Mouse (Mus musculus) lung, postnatal 0 days (tissue): ENCODE measurements around the gene Lrrc25. TPM values are rescaled to one million over a fixed set of nuclear protein-coding genes. Genes with fewer than 3 reads are reported as not detected.

ENCODE experiments used
- ATAC-seq: fragments of 200-750 bp; cut with Nextera tagmentation; 2 replicates; pipeline ENCODE4 v1.8.0; 2017; ENCODE audit warnings: moderate library complexity
- DNase-seq: peaks from one replicate; pipeline ENCODE4 v3.0.0-alpha.2; 2016; ENCODE audit warnings: low spot score
- H3K27ac ChIP-seq: fragments of 300-500 bp; sonication (generic); 2 replicates; pipeline ENCODE4 v1.5.1; 2014; ENCODE audit warnings: antibody characterized with exemption, mild to moderate bottlenecking, low read length, mixed read lengths
- H3K27me3 ChIP-seq: fragments of 300-500 bp; sonication (generic); replicated peaks from 2 replicates; pipeline ENCODE4 v1.6.1; 2014; ENCODE audit warnings: low read length, mixed read lengths; ENCODE audit not compliant: insufficient read depth
- H3K36me3 ChIP-seq: fragments of 300-500 bp; sonication (generic); 2 replicates; pipeline ENCODE4 v1.6.1; 2014; ENCODE audit warnings: low read length, mixed read lengths; ENCODE audit not compliant: insufficient read depth
- H3K4me1 ChIP-seq: fragments of 300-500 bp; sonication (generic); 2 replicates; pipeline ENCODE4 v1.6.1; 2014; ENCODE audit warnings: antibody characterized with exemption, low read depth, low read length, mixed read lengths; ENCODE audit not compliant: insufficient read depth
- H3K4me2 ChIP-seq: fragments of 300-500 bp; sonication (generic); replicated peaks from 2 replicates; pipeline ENCODE4 v1.6.1; 2014; ENCODE audit warnings: low read depth, mild to moderate bottlenecking, low read length, moderate library complexity, mixed read lengths
- H3K4me3 ChIP-seq: fragments of 300-500 bp; sonication (generic); 2 replicates; pipeline ENCODE4 v1.5.1; 2014; ENCODE audit warnings: low read depth, low read length
- H3K9ac ChIP-seq: fragments of 300-500 bp; sonication (generic); replicated peaks from 2 replicates; pipeline ENCODE4 v1.6.1; 2014; ENCODE audit warnings: low read depth, mild to moderate bottlenecking
- H3K9me3 ChIP-seq: fragments of 300-500 bp; sonication (generic); 2 replicates; pipeline ENCODE4 v1.6.1; 2016; ENCODE audit warnings: low read length, mixed read lengths
- CTCF ChIP-seq: IDR thresholded peaks from 2 replicates; pipeline ENCODE4 v1.5.1; 2016; ENCODE audit warnings: antibody characterized with exemption, mild to moderate bottlenecking
- EP300 ChIP-seq: IDR thresholded peaks from 2 replicates; pipeline ENCODE4 v1.6.1; 2016; ENCODE audit warnings: antibody characterized with exemption, mild to moderate bottlenecking, control low read depth
- WGBS: fragments of 180-500 bp; shearing (Covaris S2); extraction: QIAGEN DNeasy Blood & Tissue Kit; methylation state at CpG from one replicate; pipeline ENCODE4 v1.1.7; 2014; 5-methylcytosine and 5-hydroxymethylcytosine counted together
- polyA plus RNA-seq: library from polyadenylated mRNA; unstranded; fragments of >200 nt; fragmentation: Nextera tagmentation; extraction: Ambion mirVana; gene quantifications from 2 replicates; pipeline ENCODE4 v1.2.1, GENCODE M21; 2015

Lrrc25 gene
- polyA plus RNA-seq, 1 experiment from 2014 or later = 4.2 TPM

- H3K36me3 ChIP-seq = no peaks in the 10 kb centered on the region
- WGBS = 83% methylated on average over 6 of the region's 6 CpGs
- H3K9me3 ChIP-seq = no peaks in the 10 kb centered on the region
- no peak overlapping the region for H3K4me3 ChIP-seq
- H3K9ac ChIP-seq = no peak overlapping the region
- H3K4me2 ChIP-seq = no peak overlapping the region
- ATAC-seq (no peak), DNase-seq (peak; percentile 3)
- no peak for TF ChIP-seq EP300
- TF ChIP-seq CTCF = no peak
- H3K27me3 ChIP-seq = no peaks in the 10 kb centered on the region
- H3K4me1 ChIP-seq = peaks cover 6% of the 10 kb centered on the region; the same call in 1 of the 2 replicates
- H3K27ac ChIP-seq = no peak overlapping the region
These were observed 19.6 kb downstream of the Lrrc25 start for GRCm38 (mm10) chr8:70635527-70635926.

DNA sequence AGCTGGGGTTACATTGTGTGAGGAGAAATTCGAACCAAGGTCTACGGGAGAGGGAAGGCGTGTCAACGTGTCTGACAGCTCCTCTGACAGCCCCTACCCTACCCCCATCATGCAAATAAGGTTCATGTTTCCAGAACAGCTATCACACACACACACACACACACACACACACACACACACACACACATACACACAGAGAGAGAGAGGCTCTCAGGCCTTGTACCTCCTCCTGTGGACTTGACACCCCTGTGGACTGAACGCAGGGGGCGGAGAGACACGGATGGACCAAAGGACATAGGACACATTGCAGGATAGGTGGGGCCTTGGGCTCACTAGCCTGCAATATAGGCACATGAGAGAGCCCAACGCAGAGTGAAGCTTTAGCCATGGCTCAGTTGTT lies 20.9 kb downstream of the Lrrc25 start:
- TF ChIP-seq EP300 = no peak
- TF ChIP-seq CTCF = no peak
- DNase-seq (no peak), ATAC-seq (no peak)
- H3K9me3 ChIP-seq = no peaks in the 10 kb centered on the region
- WGBS = 56% methylated on average over 7 of the region's 8 CpGs
- H3K27me3 ChIP-seq = no peaks in the 10 kb centered on the region
- H3K4me1 ChIP-seq = no peaks in the 10 kb centered on the region
- H3K27ac ChIP-seq = no peak overlapping the region
- no peak overlapping the region for H3K4me3 ChIP-seq
- H3K9ac ChIP-seq = no peak overlapping the region
- H3K36me3 ChIP-seq = no peaks in the 10 kb centered on the region
- no peak overlapping the region for H3K4me2 ChIP-seq

DNA sequence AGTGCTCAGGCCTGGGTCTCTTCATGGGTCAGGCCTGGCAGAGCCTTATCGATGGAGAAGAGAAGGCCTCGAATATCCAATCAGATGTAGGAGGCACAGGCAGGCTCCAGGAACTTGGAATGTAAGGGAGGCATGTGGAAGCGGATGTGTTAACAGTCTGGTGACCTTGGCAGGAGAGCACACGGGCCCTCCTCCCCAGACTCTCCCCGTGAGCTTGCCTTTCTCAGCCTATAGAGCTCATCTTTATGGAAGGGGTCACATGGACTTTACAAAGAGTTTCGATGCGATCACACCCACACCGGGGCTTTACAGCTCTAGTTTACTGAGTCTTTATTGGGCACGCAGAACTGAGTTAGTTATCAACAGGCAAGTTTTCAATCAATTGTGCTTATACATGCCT lies 22.8 kb downstream of the Lrrc25 start:
- 63% methylated on average over 9 of the region's 9 CpGs for WGBS
- Histone ChIP-seq H3K9me3 (no peaks in the 10 kb centered on the region), H3K27ac (no peak overlapping the region), H3K9ac (no peak overlapping the region), H3K4me1 (no peaks in the 10 kb centered on the region), H3K36me3 (no peaks in the 10 kb centered on the region), H3K4me3 (no peak overlapping the region), H3K4me2 (no peak overlapping the region), H3K27me3 (no peaks in the 10 kb centered on the region)
- TF ChIP-seq EP300 = no peak
- no peak for TF ChIP-seq CTCF
- DNase-seq (peak; percentile 3), ATAC-seq (no peak)

- Histone ChIP-seq H3K4me3 (no peak overlapping the region), H3K4me2 (no peak overlapping the region), H3K9ac (no peak overlapping the region), H3K9me3 (no peaks in the 10 kb centered on the region), H3K27ac (no peak overlapping the region), H3K27me3 (no peaks in the 10 kb centered on the region), H3K4me1 (peaks cover 11% of the 10 kb centered on the region; the same call in 1 of the 2 replicates), H3K36me3 (no peaks in the 10 kb centered on the region)
- DNase-seq (no peak), ATAC-seq (no peak)
- no peak for TF ChIP-seq EP300
- no peak for TF ChIP-seq CTCF
- WGBS = 66% methylated on average over 3 of the region's 3 CpGs
These were observed 27.1 kb downstream of the Lrrc25 start for GRCm38 (mm10) chr8:70643019-70643418.

GRCm38 (mm10) chr8:70644065-70644464 lies 28.1 kb downstream of the Lrrc25 start:
- TF ChIP-seq CTCF (peak; percentile 56), EP300 (no peak)
- WGBS = 70% methylated on average over 2 of the region's 2 CpGs

DNA sequence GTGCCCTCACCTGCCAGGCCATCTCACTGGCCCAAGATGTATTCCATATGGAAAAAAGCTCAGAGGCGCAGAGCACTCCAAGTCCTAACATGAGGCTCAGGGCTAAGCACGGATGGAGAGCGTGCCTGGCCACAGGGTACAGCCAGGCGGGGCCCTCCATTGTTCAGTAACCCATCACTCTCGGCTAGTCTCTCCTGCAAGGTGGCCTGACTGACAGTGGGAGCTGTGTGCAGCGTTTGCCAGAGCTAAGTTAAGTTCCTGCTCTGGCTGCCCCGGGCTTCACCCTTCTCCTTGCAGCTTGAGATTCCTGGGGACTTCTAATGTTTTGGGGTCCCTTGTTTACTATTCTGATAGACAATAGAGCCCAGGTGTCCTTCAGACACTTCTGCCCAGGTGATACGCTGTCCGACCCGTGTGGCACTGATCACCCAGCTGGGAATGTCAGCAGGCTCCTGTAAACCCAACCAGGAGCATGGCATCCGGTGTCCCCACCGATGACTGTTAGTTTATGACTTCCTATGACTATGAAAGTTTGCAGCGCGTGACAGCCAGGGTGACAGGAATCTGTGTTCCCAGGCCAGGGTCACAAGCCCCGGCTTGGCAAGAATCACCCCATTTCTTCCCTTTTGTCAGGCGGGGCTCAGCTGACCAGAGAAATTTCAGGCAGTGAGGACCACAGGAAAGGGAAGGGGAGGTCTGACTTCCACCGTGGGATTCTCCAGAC lies 29.7 kb downstream of the Lrrc25 start:
- H3K4me1 ChIP-seq = peaks cover 26% of the 10 kb centered on the region; the same call in 1 of the 2 replicates
- no peaks in the 10 kb centered on the region for H3K27me3 ChIP-seq
- no peak; the same call in 1 of the 2 replicates for ATAC-seq
- WGBS = 44% methylated on average over 17 of the region's 17 CpGs
- no peak overlapping the region for H3K9ac ChIP-seq
- H3K36me3 ChIP-seq = 0 out of 2 replicates have a peak, but pooled peaks cover 5% of the 10 kb centered on the region
- H3K4me3 ChIP-seq = no peak overlapping the region
- TF ChIP-seq CTCF = no peak
- peak; percentile 47; the same call in 1 of the 2 replicates for TF ChIP-seq EP300
- no peaks in the 10 kb centered on the region for H3K9me3 ChIP-seq
- no peak overlapping the region for H3K27ac ChIP-seq
- no peak overlapping the region for H3K4me2 ChIP-seq
- peak; percentile 36 for DNase-seq

More at GRCm38 (mm10) chr8:70644065-70644464, 28.1 kb downstream of the Lrrc25 start:
- Histone ChIP-seq H3K9ac (no peak overlapping the region), H3K4me3 (no peak overlapping the region), H3K4me1 (peaks cover 17% of the 10 kb centered on the region; the same call in 1 of the 2 replicates), H3K27ac (no peak overlapping the region), H3K27me3 (no peaks in the 10 kb centered on the region), H3K36me3 (no peaks in the 10 kb centered on the region), H3K4me2 (no peak overlapping the region), H3K9me3 (no peaks in the 10 kb centered on the region)
- DNase-seq (peak; percentile 4), ATAC-seq (no peak)
